Mouse (Mus musculus) thymus, postnatal 25 days (tissue): ENCODE data around the gene Top2a.
"Not testable (repeated sequence)": the region's sequence is repeated elsewhere in the genome, so short reads cannot be mapped to it uniquely, and the experiment has no call there.

Experiments
- DNase-seq: peaks from one replicate; pipeline ENCODE4 v3.0.0; 2022

The Top2a gene

DNA sequence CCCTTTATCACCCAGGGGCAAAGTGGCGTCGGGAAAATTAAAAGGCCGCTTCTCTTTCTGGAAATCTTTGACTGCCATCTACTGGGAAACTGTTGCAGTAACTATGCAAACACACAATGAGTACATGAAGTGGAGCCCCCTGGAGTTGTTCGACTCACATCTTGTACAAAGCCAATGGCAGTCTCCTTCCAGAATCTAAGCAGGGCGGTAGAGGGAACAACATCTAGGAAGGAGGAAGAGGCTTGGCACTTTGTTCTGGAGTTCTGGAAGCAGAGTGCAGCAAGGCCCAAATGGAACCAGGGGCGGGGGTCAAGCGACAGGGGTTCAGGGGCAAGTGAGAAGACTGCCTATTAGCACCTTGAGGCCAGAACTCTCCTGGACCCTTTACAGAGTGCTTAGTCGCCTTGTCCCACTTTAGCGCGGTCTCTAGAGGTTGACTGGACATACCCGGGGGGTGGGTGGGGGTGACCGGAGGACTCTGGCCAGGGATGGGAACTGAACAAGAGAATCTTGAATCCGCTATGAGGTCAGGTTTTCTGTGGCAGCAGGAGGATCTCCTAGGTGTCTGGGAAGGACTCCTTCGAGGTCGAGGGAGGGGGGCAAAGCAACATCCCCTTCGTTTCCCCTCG, 16.5 kb upstream of the Top2a start:
- peak; percentile 26 for DNase-seq

DNA sequence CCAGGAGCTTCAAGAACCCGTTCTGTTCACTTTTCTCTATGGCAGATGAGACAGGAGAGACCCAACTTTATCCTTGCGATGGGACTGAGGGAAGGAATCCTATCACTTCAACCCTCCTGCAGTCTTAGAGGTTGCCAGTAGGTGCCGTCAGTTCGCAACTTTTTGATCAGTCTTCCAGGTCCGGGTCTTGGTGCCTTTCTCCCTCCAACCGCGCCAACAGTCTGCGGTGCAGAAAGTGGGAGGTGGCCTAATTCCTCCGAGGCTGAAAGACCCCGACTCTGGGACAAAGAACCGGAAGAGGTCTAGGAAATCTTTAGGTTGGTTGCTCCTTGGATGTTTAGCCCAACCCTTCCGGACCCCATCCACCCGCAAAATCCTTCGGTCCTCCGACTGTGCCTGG, 15.8 kb upstream of the Top2a start:
- peak; percentile 82 for DNase-seq

DNA sequence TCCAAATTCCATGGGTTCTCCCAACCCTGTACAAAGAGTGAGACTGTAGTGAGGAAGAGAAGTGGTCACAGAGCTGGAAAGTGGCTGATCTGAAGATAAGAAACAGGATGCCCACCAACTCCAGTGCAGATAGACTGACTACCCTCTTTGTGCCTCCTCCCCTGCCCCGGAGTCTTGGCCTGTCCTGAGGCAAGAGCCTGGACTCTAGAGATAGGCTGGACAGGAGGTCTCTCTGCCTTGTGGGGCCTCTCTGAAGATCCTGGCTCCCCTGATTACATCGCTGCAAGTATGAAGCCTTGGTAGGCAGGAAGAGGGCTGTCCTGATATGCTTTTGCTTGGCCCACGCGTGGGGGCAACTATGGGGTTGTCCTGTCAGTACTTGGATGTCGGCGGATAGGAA, 12.3 kb upstream of the Top2a start:
- no peak for DNase-seq

DNA sequence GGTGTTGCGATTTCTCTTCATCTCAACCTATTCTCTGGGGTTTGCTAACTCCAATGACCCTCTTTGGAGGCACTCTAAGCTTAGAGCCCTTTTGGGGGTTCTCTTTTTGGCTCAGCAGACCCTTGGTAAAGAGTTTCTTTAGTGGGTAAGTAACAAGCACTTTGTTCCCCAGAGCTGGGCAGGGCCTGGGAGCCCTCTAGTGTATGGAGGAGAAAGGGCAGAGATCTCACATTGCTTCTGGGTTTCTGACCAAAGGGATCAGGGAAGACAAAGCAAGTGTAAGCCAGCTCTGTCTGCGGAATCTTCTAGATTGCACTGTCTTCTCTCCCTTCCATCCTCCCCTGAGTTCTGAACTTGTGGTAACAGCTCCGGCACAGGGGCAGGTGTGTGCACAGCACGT, 11.4 kb upstream of the Top2a start:
- DNase-seq: no peak

DNA sequence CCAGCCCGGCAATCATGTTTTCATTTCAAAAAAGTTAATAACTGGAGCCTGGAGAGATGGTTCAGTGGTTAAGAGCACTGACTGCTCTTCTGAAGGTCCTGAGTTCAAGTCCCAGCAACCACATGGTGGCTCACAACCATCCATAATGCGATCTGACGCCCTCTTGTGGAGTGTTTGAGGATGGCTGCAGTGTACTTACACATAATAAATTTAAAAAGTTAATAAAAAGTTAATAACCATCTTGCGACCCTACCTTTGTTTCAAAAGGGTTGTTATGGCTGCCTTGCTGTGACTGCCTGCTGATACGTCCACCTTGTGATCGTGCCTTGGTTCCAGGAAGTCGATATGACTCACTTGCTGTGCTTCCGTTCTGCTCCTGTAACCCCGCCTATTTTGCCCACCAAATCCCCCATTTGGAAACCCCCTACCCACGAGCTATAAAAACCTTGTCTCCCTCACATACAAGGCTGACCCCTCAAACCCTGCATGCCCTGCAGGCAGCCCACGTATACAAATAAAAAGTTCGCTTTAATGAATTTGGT, 3.0 kb upstream of the Top2a start:
- DNase-seq: peak; percentile 13

- peak; percentile 28 for DNase-seq
These were observed 1.9 kb upstream of the Top2a start for GRCm38 (mm10) chr11:99025878-99026277.

DNA sequence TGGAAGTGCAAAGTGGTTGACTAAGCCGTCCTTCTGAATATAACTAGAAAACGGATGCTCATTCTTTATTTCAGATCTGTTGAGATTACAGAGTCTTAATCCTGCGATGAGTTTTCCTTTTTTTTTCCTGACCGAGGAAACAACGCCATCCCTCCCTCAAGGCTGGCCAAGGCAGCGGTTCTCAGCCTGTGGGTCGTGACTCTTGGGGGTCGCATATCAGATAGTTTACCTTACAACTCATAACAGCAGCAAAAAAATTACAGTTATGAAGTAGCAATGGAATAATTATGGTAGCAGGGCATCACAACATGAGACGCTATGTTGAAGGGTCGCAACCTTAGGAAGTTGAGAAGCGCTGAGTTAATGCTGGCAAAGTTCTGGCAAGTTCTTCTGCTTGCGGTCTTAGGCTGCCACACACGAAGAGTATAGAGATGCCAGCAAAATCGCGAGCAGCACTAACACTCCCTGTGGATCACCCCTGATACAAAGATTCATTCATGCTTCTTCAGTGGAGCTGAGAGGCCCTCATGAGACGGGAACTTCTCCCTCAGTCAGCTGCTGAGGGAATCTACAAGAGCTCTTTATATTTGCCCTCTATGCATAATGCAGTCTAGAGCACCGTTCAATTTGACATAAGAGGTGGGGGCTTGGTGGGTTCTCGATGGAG, 612 bp upstream of the Top2a start:
- peak; percentile 21 for DNase-seq

GRCm38 (mm10) chr11:99023094-99023493, 895 bp downstream of the Top2a start:
- no peak for DNase-seq

DNA sequence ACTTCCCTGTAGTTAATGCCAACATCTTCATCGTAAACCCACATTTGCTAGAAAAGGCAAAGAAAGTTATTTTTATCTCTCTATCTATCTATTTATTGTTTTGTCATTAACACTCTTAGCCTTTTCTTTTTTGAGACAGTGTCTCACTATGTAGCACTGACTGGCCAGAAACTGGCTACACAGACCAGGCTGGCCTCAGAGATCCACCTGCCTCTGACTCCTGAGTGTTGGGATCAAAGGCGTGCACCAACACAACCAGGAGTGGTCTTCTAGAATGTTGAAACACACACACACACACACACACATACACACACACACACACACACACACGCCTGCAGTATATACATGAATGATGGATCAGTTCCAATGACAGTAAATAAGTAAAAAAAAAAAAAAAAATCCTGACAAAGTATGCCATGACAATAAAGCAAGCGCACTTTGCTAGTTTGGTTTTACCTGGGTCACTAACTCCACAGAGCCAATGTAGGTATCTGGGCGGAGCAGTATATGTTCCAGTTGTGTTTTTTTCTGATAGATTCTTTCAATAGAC, 1.5 kb downstream of the Top2a start:
- DNase-seq: no peak

GRCm38 (mm10) chr11:99019844-99020243, 4.1 kb downstream of the Top2a start:
- DNase-seq: no peak

DNA sequence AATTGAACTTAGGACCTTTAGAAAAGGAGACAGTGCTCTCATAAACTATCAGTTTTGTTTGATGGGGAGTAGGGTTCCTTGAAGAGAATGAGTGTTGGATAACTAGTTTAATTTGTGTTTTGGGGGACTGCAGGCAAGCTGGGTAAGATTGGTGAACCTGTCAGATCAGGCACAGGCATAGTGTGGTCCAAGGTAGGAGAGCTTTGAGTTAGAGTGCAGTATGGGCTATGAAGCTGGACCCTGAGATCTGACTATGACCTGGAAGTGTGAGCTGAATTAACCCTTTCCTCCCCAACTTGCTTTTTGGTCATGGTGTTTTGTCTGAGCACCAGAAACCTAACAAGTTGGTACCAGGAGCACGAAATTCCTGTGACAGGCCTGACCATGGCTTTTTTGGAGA, 10.1 kb downstream of the Top2a start:
- no peak for DNase-seq

GRCm38 (mm10) chr11:99010706-99011105, 13.3 kb downstream of the Top2a start:
- no peak for DNase-seq

- no peak for DNase-seq
These were observed 13.9 kb downstream of the Top2a start for GRCm38 (mm10) chr11:99010124-99010523.

DNA sequence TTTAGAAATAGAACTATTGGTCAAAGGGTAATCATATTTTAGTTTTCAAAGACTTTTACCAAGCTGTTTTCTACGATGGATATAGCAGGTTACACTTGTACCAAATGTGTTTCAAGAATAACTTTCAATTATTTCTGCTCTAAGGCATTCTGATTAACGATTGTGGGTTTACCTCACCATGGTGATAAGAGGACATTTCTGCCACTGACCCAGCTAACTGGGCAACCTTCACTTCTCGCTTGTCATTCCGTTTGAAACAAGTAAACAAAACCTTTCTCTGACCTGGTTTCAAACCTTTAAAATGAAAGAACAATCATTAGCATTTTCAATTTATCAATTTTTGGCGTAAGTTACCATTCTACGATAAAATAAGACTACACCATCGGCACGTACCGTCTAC, 17.2 kb downstream of the Top2a start:
- DNase-seq: no peak

- DNase-seq: no peak
These were observed 24.7 kb downstream of the Top2a start for GRCm38 (mm10) chr11:98999243-98999642.

- DNase-seq: no peak
These were observed 25.2 kb downstream of the Top2a start for GRCm38 (mm10) chr11:98998776-98999175.

DNA sequence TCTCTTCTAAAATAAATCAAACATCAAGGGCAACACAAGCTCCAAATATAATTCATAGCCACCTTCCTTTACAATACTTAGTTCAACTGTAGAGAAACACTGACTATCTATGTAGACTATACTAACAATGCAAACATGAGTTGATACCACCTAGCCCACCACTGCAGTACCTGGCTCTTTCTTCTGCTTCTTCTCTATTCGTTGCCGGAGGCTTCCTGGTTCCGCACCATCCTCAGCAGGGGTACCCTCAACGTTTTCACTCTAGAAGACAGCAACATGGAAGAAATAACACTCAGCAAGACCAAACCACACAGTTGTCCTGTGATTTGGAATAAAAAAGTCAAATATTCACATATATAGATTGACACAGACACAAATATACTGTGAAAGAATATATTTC, 26.3 kb downstream of the Top2a start:
- DNase-seq: no peak

DNA sequence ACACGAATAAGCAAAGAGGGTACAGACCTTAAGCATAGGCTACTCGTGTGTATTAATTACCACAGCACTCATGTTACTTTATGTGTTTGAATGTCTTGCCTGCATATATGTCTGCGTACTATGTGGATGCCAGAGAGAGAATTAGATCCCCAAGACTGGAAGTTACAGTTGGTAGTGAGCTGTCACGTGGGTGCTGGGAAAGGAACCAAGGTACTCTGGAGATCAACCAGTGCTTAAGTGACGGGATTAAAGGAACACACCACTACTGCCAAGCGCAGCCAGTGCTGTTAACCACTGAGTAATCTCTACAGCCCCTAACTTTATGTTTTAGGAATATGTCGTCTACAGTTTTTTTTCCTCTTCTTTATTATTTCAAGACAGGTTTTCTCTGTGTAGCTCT, 28.0 kb downstream of the Top2a start:
- no peak for DNase-seq

- no peak for DNase-seq
These were observed 33.1 kb downstream of the Top2a start for GRCm38 (mm10) chr11:98990866-98991265.

GRCm38 (mm10) chr11:98988260-98988659, 35.7 kb downstream of the Top2a start:
- not testable (repeated sequence) for DNase-seq

DNA sequence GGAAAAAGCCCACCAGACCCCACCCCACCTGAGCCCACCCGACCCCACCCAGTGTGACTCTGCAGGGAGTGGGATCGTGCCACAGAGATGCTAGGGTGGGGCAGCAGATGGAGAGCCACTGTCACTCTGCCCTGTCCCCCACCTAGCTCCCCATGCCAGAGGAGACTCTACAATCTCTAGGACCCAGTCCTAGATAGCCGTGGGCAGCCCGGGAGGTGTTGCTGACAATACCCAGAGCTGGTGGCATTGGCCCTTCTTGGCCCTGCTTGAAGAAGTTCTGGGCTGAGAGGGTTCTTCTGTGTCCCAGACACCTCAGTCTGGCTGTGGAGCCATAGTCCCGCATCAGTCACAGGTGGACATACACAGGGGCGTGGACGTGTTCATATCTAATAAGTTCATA, 38.4 kb downstream of the Top2a start:
- no peak for DNase-seq

- no peak for DNase-seq
These were observed 40.4 kb downstream of the Top2a start for GRCm38 (mm10) chr11:98983551-98983950.

DNA sequence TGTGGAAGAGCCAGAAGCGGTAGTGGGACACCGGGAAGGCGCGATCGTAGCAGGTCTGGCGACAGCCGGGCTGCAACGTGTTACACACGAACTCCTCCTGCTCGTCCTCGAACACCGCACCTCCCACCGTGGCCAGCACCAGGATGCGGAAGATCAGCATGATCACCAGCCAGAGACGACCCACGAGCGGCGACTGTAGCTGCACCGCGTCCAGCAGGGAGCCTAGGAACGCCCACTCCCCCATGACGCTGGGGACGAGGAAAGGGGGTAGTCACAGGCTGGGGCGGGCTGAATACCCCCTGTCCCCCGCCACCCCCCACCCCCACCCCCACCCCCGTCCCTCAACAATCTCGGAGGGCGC, 41.2 kb downstream of the Top2a start, which contains the start of gene Gjd3:
Gene Gjd3 (minus strand): TSS at position 244 of the 361 bp plus-strand sequence.
- DNase-seq: no peak

DNA sequence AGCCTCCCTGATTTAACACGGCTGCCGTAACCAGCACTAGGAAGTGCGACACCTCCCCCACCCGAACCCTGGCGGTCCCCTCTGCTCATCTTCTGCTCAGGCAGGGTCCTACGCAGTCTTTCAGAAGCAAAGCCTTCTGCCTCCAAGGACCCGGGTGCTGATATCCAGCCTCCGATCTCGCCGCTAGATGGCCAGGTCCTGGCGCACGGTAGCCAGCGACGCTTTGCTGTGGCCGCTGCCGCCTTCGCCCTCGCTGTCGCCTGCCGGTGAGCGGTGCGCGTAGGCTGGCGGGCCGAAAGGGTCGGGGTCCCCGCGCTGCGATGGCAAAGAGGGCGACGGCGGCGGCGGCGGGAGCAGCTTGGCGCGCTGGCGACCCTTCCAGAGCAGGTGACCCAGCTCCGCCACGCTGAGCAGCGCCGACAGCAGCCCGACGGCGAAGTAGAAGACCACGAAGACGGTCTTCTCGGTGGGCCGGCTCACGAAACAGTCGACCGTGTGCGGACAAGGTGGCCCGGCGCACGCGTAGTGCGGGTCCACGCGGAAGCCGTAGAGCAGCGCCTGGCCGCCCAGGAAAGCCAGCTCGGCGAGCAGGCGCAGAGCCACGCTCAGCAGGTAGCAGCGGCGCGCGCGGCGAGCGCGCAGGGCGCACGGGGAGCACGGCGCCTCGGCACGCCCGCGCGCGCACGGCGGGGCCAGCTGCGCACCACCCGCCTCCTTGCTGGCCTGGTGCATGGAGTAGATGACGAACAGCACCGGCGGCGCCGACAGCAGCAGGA, 41.8 kb downstream of the Top2a start:
- no peak for DNase-seq
